Mouse (Mus musculus) CH12.LX (cell line): ENCODE measurements around the gene Fam71d. TPM values are rescaled to one million over a fixed set of nuclear protein-coding genes. Genes with fewer than 3 reads are reported as not detected.

Source experiments
- DNase-seq: peaks from one replicate; pipeline ENCODE4 v3.0.0-alpha.2; 2013; ENCODE audit errors: extremely low read depth
- H3K27ac ChIP-seq: 2 replicates; pipeline ENCODE4 v1.5.1; 2012; ENCODE audit warnings: low read depth, mild to moderate bottlenecking, control low read depth, moderate library complexity; ENCODE audit not compliant: insufficient read depth
- H3K27me3 ChIP-seq: replicated peaks from 2 replicates; pipeline ENCODE3; 2012; ENCODE audit warnings: inconsistent platforms
- H3K36me3 ChIP-seq, 2 experiments: replicated peaks in 1 of 2; 2 replicates each; pipeline versions ENCODE3 to v1.6.1; 2012; ENCODE audit warnings: inconsistent platforms in 1 of 2, low read length in 1 of 2, mild to moderate bottlenecking in 1 of 2, mixed read lengths in 1 of 2, moderate library complexity in 1 of 2; ENCODE audit not compliant: control insufficient read depth in 1 of 2, insufficient read depth in 1 of 2
- H3K4me1 ChIP-seq, 2 experiments: 2 replicates each; pipeline ENCODE4 v1.6.1; 2012; ENCODE audit warnings: inconsistent platforms in 1 of 2, moderate library complexity in 1 of 2; ENCODE audit not compliant: insufficient read depth in 2 of 2, control insufficient read depth in 1 of 2
- H3K4me2 ChIP-seq: 2 replicates; pipeline ENCODE4 v1.6.1; 2012; ENCODE audit warnings: low read depth, mild to moderate bottlenecking, control low read depth; ENCODE audit not compliant: poor library complexity, insufficient read depth, severe bottlenecking
- H3K4me3 ChIP-seq, 3 experiments: fragments of 150-350 bp in 1 of 3; sonication (generic) in 1 of 3; replicated peaks in 1 of 3; 2 replicates each; pipeline versions ENCODE3 to v1.5.1; 2011 to 2012; ENCODE audit warnings: low read depth in 2 of 3, low read length in 2 of 3, mild to moderate bottlenecking in 2 of 3, moderate library complexity in 2 of 3, control low read depth in 1 of 3, improper control_type of control experiment in 1 of 3, inconsistent platforms in 1 of 3, mixed read lengths in 1 of 3; ENCODE audit not compliant: poor library complexity in 1 of 3
- H3K79me2 ChIP-seq: replicated peaks from 2 replicates; pipeline ENCODE4 v1.6.1; 2012; ENCODE audit warnings: mild to moderate bottlenecking, moderate library complexity; ENCODE audit not compliant: control insufficient read depth, poor library complexity, insufficient read depth, severe bottlenecking; ENCODE audit errors: extremely low read depth
- H3K9ac ChIP-seq: 2 replicates; pipeline ENCODE4 v1.6.1; 2012; ENCODE audit warnings: low read depth, mild to moderate bottlenecking, control low read depth, moderate library complexity; ENCODE audit not compliant: insufficient read depth
- H3K9me3 ChIP-seq: replicated peaks from 2 replicates; pipeline ENCODE3; 2012; ENCODE audit warnings: low read length, inconsistent platforms, mixed read lengths
- CHD2 ChIP-seq: IDR thresholded peaks from 2 replicates; pipeline ENCODE4 v1.6.1; 2011; ENCODE audit warnings: low read length, improper control_type of control experiment
- CTCF ChIP-seq, 2 experiments: IDR thresholded peaks in 1 of 2; conservative IDR thresholded peaks in 1 of 2; 2 replicates each; pipeline ENCODE4 v1.5.1; 2011 to 2012; ENCODE audit warnings: low read depth in 2 of 2, low read length in 2 of 2, improper control_type of control experiment in 1 of 2, inconsistent platforms in 1 of 2, mild to moderate bottlenecking in 1 of 2, moderate library complexity in 1 of 2
- E2F4 ChIP-seq: IDR thresholded peaks from 2 replicates; pipeline ENCODE4 v1.6.1; 2011; ENCODE audit warnings: low read depth, low read length, improper control_type of control experiment; ENCODE audit not compliant: insufficient replicate concordance
- HCFC1 ChIP-seq: IDR thresholded peaks from 2 replicates; pipeline ENCODE4 v1.6.1; 2012; ENCODE audit warnings: low read depth, mild to moderate bottlenecking, inconsistent platforms, low read length, improper control_type of control experiment
- IRF4 ChIP-seq: IDR thresholded peaks from 2 replicates; pipeline ENCODE4 v1.6.1; 2014; ENCODE audit warnings: low read depth, mild to moderate bottlenecking, inconsistent platforms, low read length, improper control_type of control experiment
- JUN ChIP-seq: IDR thresholded peaks from 2 replicates; pipeline ENCODE4 v1.6.1; 2011; ENCODE audit warnings: low read depth, mild to moderate bottlenecking, low read length, improper control_type of control experiment, moderate library complexity; ENCODE audit not compliant: insufficient read depth
- KAT2A ChIP-seq: IDR thresholded peaks from 2 replicates; pipeline ENCODE4 v1.6.1; 2012; ENCODE audit warnings: low read length, improper control_type of control experiment, inconsistent platforms; ENCODE audit not compliant: insufficient replicate concordance
- MAZ ChIP-seq: IDR thresholded peaks from 2 replicates; pipeline ENCODE4 v1.6.1; 2012; ENCODE audit warnings: low read depth, mild to moderate bottlenecking, inconsistent platforms, low read length, improper control_type of control experiment, moderate library complexity
- MEF2A ChIP-seq: IDR thresholded peaks from 2 replicates; pipeline ENCODE4 v1.6.1; 2014; ENCODE audit warnings: low read depth, mild to moderate bottlenecking, inconsistent platforms, low read length, improper control_type of control experiment, borderline replicate concordance
- MXI1 ChIP-seq: IDR thresholded peaks from 2 replicates; pipeline ENCODE4 v1.6.1; 2011; ENCODE audit warnings: mild to moderate bottlenecking, low read depth, low read length, improper control_type of control experiment
- NELFE ChIP-seq: IDR thresholded peaks from 2 replicates; pipeline ENCODE4 v1.6.1; 2011; ENCODE audit warnings: low read depth, low read length, improper control_type of control experiment
- SMC3 ChIP-seq: IDR thresholded peaks from 2 replicates; pipeline ENCODE4 v1.6.1; 2011; ENCODE audit warnings: low read depth, low read length, improper control_type of control experiment
- UBTF ChIP-seq: IDR thresholded peaks from 2 replicates; pipeline ENCODE4 v1.6.1; 2012; ENCODE audit warnings: low read depth, mild to moderate bottlenecking, inconsistent platforms, low read length, improper control_type of control experiment, moderate library complexity
- USF1 ChIP-seq: IDR thresholded peaks from 2 replicates; pipeline ENCODE4 v1.6.1; 2014; ENCODE audit warnings: low read depth, mild to moderate bottlenecking, inconsistent platforms, low read length, improper control_type of control experiment
- ZKSCAN1 ChIP-seq: IDR thresholded peaks from 2 replicates; pipeline ENCODE4 v1.6.1; 2012; ENCODE audit warnings: low read depth, inconsistent platforms, low read length, improper control_type of control experiment, borderline replicate concordance
- ZMIZ1 ChIP-seq: IDR thresholded peaks from 2 replicates; pipeline ENCODE4 v1.6.1; 2012; ENCODE audit warnings: low read depth, mild to moderate bottlenecking, inconsistent platforms, low read length, improper control_type of control experiment
- ZNF384 ChIP-seq: IDR thresholded peaks from 2 replicates; pipeline ENCODE4 v1.6.1; 2012; ENCODE audit warnings: low read depth, low read length, improper control_type of control experiment, inconsistent platforms
- dilution Hi-C: fragments of 300-500 bp; cut with MboI; formaldehyde crosslinking; loops from 2 replicates; pipeline ENCODE4 v1.14.3; 2020; ENCODE audit warnings: low sequenced_read_pairs; ENCODE audit not compliant: extremely low pct_unique_long_range_greater_than_20kb, extremely low pct_ligation_motif_present
- in situ Hi-C: fragments of 300-500 bp; cut with MboI; formaldehyde crosslinking; loops from 3 replicates; pipeline ENCODE4 v1.14.3; 2019; ENCODE audit warnings: low sequenced_read_pairs, low pct_ligation_motif_present, low pct_unique_long_range_greater_than_20kb, mixed read lengths
- polyA plus RNA-seq: library from polyadenylated mRNA; unstranded; fragments of >175 nt; gene quantifications from 2 replicates; pipeline ENCODE4 v1.2.1, GENCODE M21; 2012; ENCODE audit warnings: low read depth; ENCODE audit not compliant: insufficient read length
- total RNA-seq, 2 experiments: library from RNA; depleted of rRNA; stranded (reverse); fragments of 300-350 nt in 1 of 2; fragments of >200 nt in 1 of 2; gene quantifications; 2 replicates each; pipeline ENCODE4 v1.2.3; 2012 to 2014

Fam71d gene
- total and polyA plus RNA-seq, 3 experiments, result not detected

GRCm38 (mm10) chr12:78777916-78778315 lies 86.6 kb downstream of the Fam71d start:
- Histone ChIP-seq H3K36me3 (peaks cover 0 to 4% of the 10 kb centered on the region in 2 experiments), H3K9me3 (no peaks in the 10 kb centered on the region), H3K4me2 (0 out of 2 replicates have a peak overlapping the region, but pooled peaks have one; percentile 29), H3K27me3 (no peaks in the 10 kb centered on the region), H3K79me2 (0 out of 2 replicates have a peak, but pooled peaks cover 2% of the 10 kb centered on the region), H3K4me3 (no peak overlapping the region), H3K4me1 (no peaks in the 10 kb centered on the region), H3K27ac (no peak overlapping the region), H3K9ac (no peak overlapping the region)
- no peak for DNase-seq
- in situ Hi-C loops (no loop called here), dilution Hi-C loops (no loop called here)
- TF ChIP-seq E2F4, result no peak
- no peak for TF ChIP-seq NELFE
- no peak for TF ChIP-seq ZMIZ1
- TF ChIP-seq MEF2A, result no peak
- no peak for TF ChIP-seq JUN
- TF ChIP-seq IRF4, result no peak
- TF ChIP-seq USF1, result no peak
- no peak for TF ChIP-seq ZKSCAN1

DNA sequence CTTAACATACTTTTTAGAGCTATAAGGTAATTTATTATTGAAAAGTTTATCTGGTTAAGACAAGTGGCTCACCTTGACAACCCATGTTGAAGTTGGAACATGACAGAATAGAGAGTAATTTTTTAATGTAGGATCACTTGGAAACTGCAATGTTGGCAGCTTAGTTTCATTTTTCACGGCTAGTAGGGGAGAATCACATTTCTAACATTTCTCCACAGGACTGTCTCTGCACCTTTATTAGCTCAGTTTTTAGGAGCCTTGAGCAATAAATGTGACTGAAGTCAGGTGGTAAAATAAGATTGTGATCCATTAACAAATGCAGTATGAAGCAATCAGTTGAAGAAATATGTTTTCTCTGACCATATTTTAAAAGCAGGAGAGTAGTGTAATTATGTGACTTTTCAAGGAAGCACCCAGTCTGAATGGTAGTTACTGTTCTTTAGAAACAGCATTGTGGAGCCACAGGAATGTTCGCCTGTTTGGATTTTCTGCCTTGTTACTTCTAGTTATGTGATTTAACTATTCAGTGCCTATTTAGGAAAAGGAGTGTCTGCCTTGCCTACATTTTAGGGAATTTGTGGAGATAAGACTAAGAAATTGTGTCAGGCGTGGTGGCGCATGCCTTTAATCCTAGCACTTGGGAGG lies 87.2 kb downstream of the Fam71d start:
- Histone ChIP-seq H3K36me3 (peaks cover 0 to 2% of the 10 kb centered on the region in 2 experiments), H3K79me2 (0 out of 2 replicates have a peak, but pooled peaks cover 2% of the 10 kb centered on the region), H3K9ac (no peak overlapping the region), H3K4me3 (no peak overlapping the region), H3K27me3 (no peaks in the 10 kb centered on the region), H3K4me1 (no peaks in the 10 kb centered on the region)
- TF ChIP-seq SMC3 (no peak), MXI1 (no peak), KAT2A (no peak), MAZ (no peak), HCFC1 (no peak), CHD2 (no peak), JUN (no peak), E2F4 (no peak), ZNF384 (no peak), ZMIZ1 (no peak), CTCF (conservative IDR thresholded peaks at IDR 0.05 in 1 of 2, IDR thresholded peaks at IDR 0.05 in 1 of 2; ENCODE audit: low read depth in 2 of 2, low read length in 2 of 2) (no peak), UBTF (no peak), USF1 (no peak)
- TF ChIP-seq, all 38 proteins: peak for 0
- in situ Hi-C loops, result no loop called here
- no peaks in the 10 kb centered on the region for H3K9me3 ChIP-seq
- dilution Hi-C loops, result no loop called here
- 0 out of 2 replicates have a peak overlapping the region, but pooled peaks have one; percentile 29 for H3K4me2 ChIP-seq
- no peak overlapping the region for H3K27ac ChIP-seq
- DNase-seq, result no peak

Other genes with a start within 250 kb of the Fam71d start
- 9.9 and 10.3 TPM in 2 replicates for gene Mpp5, start 57.4 kb downstream of the Fam71d start, total RNA-seq (2012; rRNA removed)
- 14.2 and 17.1 TPM in 2 replicates for gene Mpp5, start 57.4 kb downstream of the Fam71d start, total RNA-seq (2014; rRNA removed)
- 11.0 and 13.6 TPM in 2 replicates for gene Mpp5, start 57.4 kb downstream of the Fam71d start, polyA plus RNA-seq
- gene Atp6v1d, start 170.1 kb downstream of the Fam71d start, total RNA-seq (2012; rRNA removed), result 28.4 and 30.0 TPM in 2 replicates
- gene Atp6v1d, start 170.1 kb downstream of the Fam71d start, total RNA-seq (2014; rRNA removed), result 65.6 and 70.5 TPM in 2 replicates
- gene Atp6v1d, start 170.1 kb downstream of the Fam71d start, polyA plus RNA-seq, result 39.2 and 74.0 TPM in 2 replicates
- 124 and 170 TPM in 2 replicates for gene Eif2s1, start 170.3 kb downstream of the Fam71d start, total RNA-seq (2012; rRNA removed)
- gene Eif2s1, start 170.3 kb downstream of the Fam71d start, total RNA-seq (2014; rRNA removed), result 351 and 442 TPM in 2 replicates
- 196 and 197 TPM in 2 replicates for gene Eif2s1, start 170.3 kb downstream of the Fam71d start, polyA plus RNA-seq
- 0.85 and 1.1 TPM in 2 replicates for gene Plek2, start 215.4 kb downstream of the Fam71d start, total RNA-seq (2012; rRNA removed)
- gene Plek2, start 215.4 kb downstream of the Fam71d start, total RNA-seq (2014; rRNA removed), result not detected in 2 replicates
- gene Plek2, start 215.4 kb downstream of the Fam71d start, polyA plus RNA-seq, result 0.30 TPM in 1 of 2 replicates, not detected in the other